Mouse (Mus musculus) midbrain, embryonic 16.5 days (tissue): ENCODE results near the gene Tmem39a. TPM values are rescaled to one million over a fixed set of nuclear protein-coding genes. Genes with fewer than 3 reads are reported as not detected.

Experiments
- ATAC-seq: fragments of 200-750 bp; cut with Nextera tagmentation; 2 replicates; pipeline ENCODE4 v1.8.0; 2017; ENCODE audit warnings: moderate TSS enrichment
- H3K27ac ChIP-seq: fragments of 300-500 bp; sonication (generic); 2 replicates; pipeline ENCODE4 v1.5.1; 2014; ENCODE audit warnings: mild to moderate bottlenecking, low read length, mixed read lengths
- H3K27me3 ChIP-seq: fragments of 300-500 bp; sonication (generic); 2 replicates; pipeline ENCODE4 v1.6.1; 2014; ENCODE audit warnings: low read depth, low read length, mixed read lengths; ENCODE audit not compliant: control insufficient read depth, insufficient read depth
- H3K36me3 ChIP-seq: fragments of 300-500 bp; sonication (generic); 2 replicates; pipeline ENCODE4 v1.6.1; 2014; ENCODE audit warnings: mild to moderate bottlenecking, low read length, moderate library complexity, mixed read lengths; ENCODE audit not compliant: control insufficient read depth, insufficient read depth
- H3K4me1 ChIP-seq: fragments of 300-500 bp; sonication (generic); 2 replicates; pipeline ENCODE4 v1.6.1; 2014; ENCODE audit warnings: mild to moderate bottlenecking, low read length, mixed read lengths; ENCODE audit not compliant: control insufficient read depth, insufficient read depth
- H3K4me2 ChIP-seq: fragments of 300-500 bp; sonication (generic); 2 replicates; pipeline ENCODE4 v1.6.1; 2014; ENCODE audit warnings: mild to moderate bottlenecking, low read length, mixed read lengths
- H3K4me3 ChIP-seq: fragments of 300-500 bp; sonication (generic); 2 replicates; pipeline ENCODE4 v1.5.1; 2014; ENCODE audit warnings: low read depth, mild to moderate bottlenecking, low read length, moderate library complexity, mixed read lengths
- H3K9ac ChIP-seq: fragments of 300-500 bp; sonication (generic); 2 replicates; pipeline ENCODE4 v1.6.1; 2014; ENCODE audit warnings: low read depth, low read length, mixed read lengths
- H3K9me3 ChIP-seq: fragments of 300-500 bp; sonication (generic); replicated peaks from 2 replicates; pipeline ENCODE4 v1.6.1; 2014; ENCODE audit warnings: mild to moderate bottlenecking, low read length, mixed read lengths; ENCODE audit not compliant: control insufficient read depth, poor library complexity, severe bottlenecking
- WGBS: fragments of 180-500 bp; shearing (Covaris S2); extraction: QIAGEN DNeasy Blood & Tissue Kit; methylation state at CpG from one replicate; pipeline ENCODE4 v1.1.7; 2014; 5-methylcytosine and 5-hydroxymethylcytosine counted together
- polyA plus RNA-seq: library from polyadenylated mRNA; unstranded; fragments of >200 nt; fragmentation: Nextera tagmentation; extraction: Ambion mirVana; gene quantifications from 2 replicates; pipeline ENCODE4 v1.2.1, GENCODE M21; 2015

Gene Tmem39a
- polyA plus RNA-seq, 1 experiment from 2014 or later = 33.8 TPM

GRCm38 (mm10) chr16:38596651-38597050 is 38.2 kb downstream of the Tmem39a start:
- Histone ChIP-seq H3K27me3 (no peaks in the 10 kb centered on the region), H3K9me3 (no peaks in the 10 kb centered on the region), H3K27ac (no peak overlapping the region), H3K4me3 (no peak overlapping the region), H3K36me3 (peaks cover 5% of the 10 kb centered on the region), H3K4me1 (no peaks in the 10 kb centered on the region), H3K4me2 (no peak overlapping the region), H3K9ac (no peak overlapping the region)
- 94% methylated on average over 2 of the region's 2 CpGs for WGBS
- ATAC-seq = no peak

DNA sequence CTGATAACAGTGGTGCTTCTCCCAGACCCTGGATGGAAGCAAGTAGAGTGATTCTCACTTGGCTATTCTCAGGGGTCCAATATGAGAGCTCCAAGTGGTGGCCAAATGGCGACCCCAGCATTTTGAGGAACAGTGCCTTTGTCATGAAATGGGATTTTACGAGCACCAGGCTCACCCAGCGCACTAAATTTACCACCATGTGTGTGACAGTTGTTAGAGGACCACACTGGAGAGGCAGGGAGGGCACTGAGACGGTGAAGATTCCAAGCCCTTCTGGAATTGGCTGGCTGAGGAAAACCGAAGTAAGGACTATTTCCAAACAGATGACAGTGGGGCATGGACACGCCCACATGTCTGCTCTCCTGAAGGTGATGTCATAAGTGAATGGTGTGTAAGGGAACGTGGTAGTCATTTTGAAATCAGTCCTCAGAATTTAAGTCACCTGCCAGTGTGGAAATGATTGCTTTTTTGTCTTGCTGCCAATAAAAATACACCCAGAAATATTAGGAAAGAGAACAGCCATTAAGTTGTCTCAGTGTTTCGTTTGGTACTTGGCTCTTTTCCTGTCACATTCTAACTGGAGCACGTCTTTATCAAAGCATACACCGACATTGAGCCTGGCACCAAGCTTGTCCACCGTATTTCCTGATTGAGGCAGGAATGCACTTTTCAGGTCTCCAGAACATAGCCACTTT is 40.6 kb downstream of the Tmem39a start:
- 84% methylated on average over 11 of the region's 11 CpGs for WGBS
- Histone ChIP-seq H3K4me2 (no peak overlapping the region), H3K4me1 (no peaks in the 10 kb centered on the region), H3K9ac (no peak overlapping the region), H3K4me3 (no peak overlapping the region), H3K9me3 (no peaks in the 10 kb centered on the region), H3K36me3 (no peaks in the 10 kb centered on the region), H3K27ac (no peak overlapping the region), H3K27me3 (no peaks in the 10 kb centered on the region)
- no peak for ATAC-seq

DNA sequence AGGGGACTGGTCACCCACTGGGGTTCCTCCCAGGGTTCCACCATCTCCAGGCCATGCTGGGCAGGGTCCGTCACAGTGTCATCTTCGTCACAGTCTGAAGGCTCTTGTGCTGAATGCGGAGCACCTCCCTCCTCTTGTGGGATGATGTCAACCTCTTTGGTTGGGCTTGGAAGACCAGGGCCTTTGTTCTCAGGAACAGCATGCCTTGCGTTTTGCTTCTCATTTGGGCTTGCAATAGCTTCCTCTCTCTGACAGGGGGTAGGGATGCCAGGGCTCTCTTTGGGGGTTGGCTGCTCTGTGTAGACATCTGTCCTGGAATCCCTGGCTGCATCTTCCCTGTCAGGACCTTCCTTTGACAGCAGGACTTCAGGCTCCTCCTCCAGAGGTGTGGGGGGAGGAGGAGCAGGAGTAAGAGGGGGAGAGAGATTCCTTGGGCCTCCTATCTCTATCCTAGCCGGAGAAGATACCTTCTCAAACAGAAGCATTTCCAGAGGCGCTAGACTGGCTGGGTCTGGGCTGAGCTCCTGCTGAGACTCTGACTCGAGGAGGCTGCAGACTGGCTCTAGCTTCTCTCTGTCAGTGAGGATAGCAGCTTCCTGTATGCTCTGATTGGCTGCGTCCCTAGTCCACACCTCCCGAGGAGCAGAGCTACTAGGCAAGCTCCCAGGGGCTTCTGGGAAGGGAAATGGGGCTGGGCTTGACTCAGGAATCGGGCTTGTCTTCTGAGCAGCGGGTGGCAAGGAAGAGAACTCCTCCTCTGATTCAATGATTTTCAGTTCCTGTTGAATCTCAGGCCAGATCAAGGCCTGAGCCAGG is 44.7 kb downstream of the Tmem39a start:
- H3K36me3 ChIP-seq = no peaks in the 10 kb centered on the region
- no peak overlapping the region for H3K9ac ChIP-seq
- WGBS = 53% methylated on average over 11 of the region's 11 CpGs
- no peaks in the 10 kb centered on the region for H3K9me3 ChIP-seq
- H3K4me1 ChIP-seq = no peaks in the 10 kb centered on the region
- H3K27me3 ChIP-seq = no peaks in the 10 kb centered on the region
- no peak for ATAC-seq
- H3K27ac ChIP-seq = no peak overlapping the region
- H3K4me2 ChIP-seq = no peak overlapping the region
- H3K4me3 ChIP-seq = no peak overlapping the region

GRCm38 (mm10) chr16:38606509-38606908 is 48.0 kb downstream of the Tmem39a start:
- Histone ChIP-seq H3K27ac (no peak overlapping the region), H3K4me1 (no peaks in the 10 kb centered on the region), H3K4me2 (no peak overlapping the region), H3K36me3 (no peaks in the 10 kb centered on the region), H3K4me3 (no peak overlapping the region), H3K9ac (no peak overlapping the region), H3K27me3 (no peaks in the 10 kb centered on the region), H3K9me3 (peaks cover 6% of the 10 kb centered on the region; the same call in 1 of the 2 replicates)
- 89% methylated on average over 7 of the region's 7 CpGs for WGBS
- ATAC-seq = no peak

GRCm38 (mm10) chr16:38608687-38609086 is 50.2 kb downstream of the Tmem39a start:
- Histone ChIP-seq H3K27ac (no peak overlapping the region), H3K9me3 (peaks cover 6% of the 10 kb centered on the region; the same call in 1 of the 2 replicates), H3K36me3 (no peaks in the 10 kb centered on the region), H3K9ac (no peak overlapping the region), H3K4me3 (no peak overlapping the region), H3K27me3 (no peaks in the 10 kb centered on the region), H3K4me2 (no peak overlapping the region), H3K4me1 (no peaks in the 10 kb centered on the region)
- WGBS = 79% methylated on average over 12 of the region's 12 CpGs
- ATAC-seq = no peak

- no peak overlapping the region for H3K27ac ChIP-seq
- no peak overlapping the region for H3K4me3 ChIP-seq
- H3K4me1 ChIP-seq = no peaks in the 10 kb centered on the region
- no peaks in the 10 kb centered on the region for H3K27me3 ChIP-seq
- 69% methylated on average over 18 of the region's 18 CpGs for WGBS
- H3K4me2 ChIP-seq = no peak overlapping the region
- ATAC-seq = no peak
- no peak overlapping the region for H3K9ac ChIP-seq
- no peaks in the 10 kb centered on the region for H3K36me3 ChIP-seq
- H3K9me3 ChIP-seq = peaks cover 6% of the 10 kb centered on the region; the same call in 1 of the 2 replicates
These were observed 50.6 kb downstream of the Tmem39a start for GRCm38 (mm10) chr16:38609092-38609491.

GRCm38 (mm10) chr16:38612646-38613045 is 54.1 kb downstream of the Tmem39a start:
- no peak for ATAC-seq
- H3K4me1 ChIP-seq = no peaks in the 10 kb centered on the region
- no peak overlapping the region for H3K9ac ChIP-seq
- H3K9me3 ChIP-seq = peaks cover 6% of the 10 kb centered on the region; the same call in 1 of the 2 replicates
- H3K4me2 ChIP-seq = no peak overlapping the region
- H3K27ac ChIP-seq = no peak overlapping the region
- H3K36me3 ChIP-seq = no peaks in the 10 kb centered on the region
- no peak overlapping the region for H3K4me3 ChIP-seq
- H3K27me3 ChIP-seq = no peaks in the 10 kb centered on the region
- WGBS = 74% methylated on average over 5 of the region's 5 CpGs

- Histone ChIP-seq H3K9me3 (peaks cover 6% of the 10 kb centered on the region; the same call in 1 of the 2 replicates), H3K9ac (no peak overlapping the region), H3K4me2 (no peak overlapping the region), H3K36me3 (no peaks in the 10 kb centered on the region), H3K4me1 (no peaks in the 10 kb centered on the region), H3K27ac (no peak overlapping the region), H3K27me3 (no peaks in the 10 kb centered on the region), H3K4me3 (no peak overlapping the region)
- ATAC-seq = no peak
- 91% methylated on average over 6 of the region's 6 CpGs for WGBS
These were observed 55.1 kb downstream of the Tmem39a start for GRCm38 (mm10) chr16:38613646-38614045.

- Histone ChIP-seq H3K27ac (no peak overlapping the region), H3K9me3 (no peaks in the 10 kb centered on the region), H3K9ac (no peak overlapping the region), H3K4me1 (no peaks in the 10 kb centered on the region), H3K27me3 (no peaks in the 10 kb centered on the region), H3K36me3 (no peaks in the 10 kb centered on the region), H3K4me2 (no peak overlapping the region), H3K4me3 (no peak overlapping the region)
- ATAC-seq = no peak
- 96% methylated on average over 13 of the region's 13 CpGs for WGBS
These were observed 59.5 kb downstream of the Tmem39a start for GRCm38 (mm10) chr16:38617977-38618376.
